Mouse (Mus musculus) embryo, embryonic 9.5 days (tissue): ENCODE data around the gene Ifitm3.

Experiments used
- DNase-seq: peaks from one replicate; pipeline ENCODE4 v3.0.0-alpha.2; 2017; ENCODE audit errors: extremely low spot score

Ifitm3 gene

DNA sequence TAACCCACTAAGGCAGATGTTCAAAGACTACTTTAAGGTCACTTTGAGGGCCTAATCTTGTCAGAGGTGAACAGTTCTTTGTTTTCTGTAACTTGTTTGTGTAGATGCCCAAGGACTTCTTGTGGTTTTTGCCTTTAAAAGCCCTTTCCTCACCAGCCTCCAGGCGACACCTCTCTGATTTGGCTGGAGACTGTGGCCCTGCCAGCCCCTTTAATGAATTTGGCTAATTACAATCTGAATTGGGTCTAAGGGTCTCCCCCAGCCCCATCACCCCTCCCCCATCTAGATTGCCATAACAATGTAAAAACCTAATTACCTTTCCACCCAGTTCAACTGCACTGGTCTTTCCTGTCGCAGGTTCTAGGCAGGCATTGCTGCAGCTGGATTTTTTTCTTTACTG lies 47.8 kb downstream of the Ifitm3 start:
- DNase-seq: no peak

GRCm38 (mm10) chr7:140961416-140961815 lies 49.2 kb downstream of the Ifitm3 start:
- no peak for DNase-seq

DNA sequence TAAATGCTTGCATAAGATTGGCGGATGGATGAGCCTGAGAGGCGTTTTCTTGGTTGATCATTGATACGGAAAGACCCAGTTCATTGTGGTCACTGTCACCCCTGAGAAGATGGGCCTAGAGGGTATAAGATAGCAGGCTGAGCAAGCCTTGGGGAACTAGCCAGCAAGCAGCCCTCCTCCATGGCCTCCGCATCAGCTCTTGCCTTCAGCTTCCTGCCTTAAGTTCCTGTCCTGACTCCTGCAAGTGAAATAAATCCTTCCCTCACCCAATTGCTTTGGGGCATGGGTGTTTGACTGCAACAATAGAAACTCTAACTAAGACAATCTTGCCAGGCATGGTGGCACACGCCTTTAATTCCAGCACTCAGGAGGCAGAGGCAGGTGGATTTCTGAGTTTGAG lies 50.5 kb downstream of the Ifitm3 start:
- no peak for DNase-seq
